14 mouse cellular contexts compared by ENCODE assay signal in genomic region chr7:75787371-75787770, GRCm38 (mm10).
DNase-seq lines count a peak whose midpoint lies in the region; ATAC-seq and TF ChIP-seq lines count a peak whose summit lies in the region.
"Had no signal": no experiment of that assay in that cellular context is flagged by ENCODE, and none has a peak within 500 bp of the region (broad histone marks: within the 10 kb centered on the region; RNA-seq: fewer than 3 reads in every experiment).

No protein-coding gene starts in this region.

- H3K27me3 ChIP-seq in kidney, adult 2 months (replicated peaks; ENCODE audit: control insufficient read depth, insufficient read depth, low read length), result no peaks in the 10 kb centered on the region
- no peaks in the 10 kb centered on the region for H3K27me3 ChIP-seq in hindbrain, embryonic 11.5 days (ENCODE audit: control insufficient read depth, insufficient read depth, low read length)
- H3K27me3 ChIP-seq: hindbrain, embryonic 15.5 days; limb, embryonic 13.5 days had no signal

- peak; percentile 57 for ATAC-seq in common myeloid progenitor, adult 5-6 weeks (replicated peaks; ENCODE audit: low read depth, poor library complexity, severe bottlenecking)
- peak; percentile 72 for ATAC-seq in megakaryocyte, adult 5-6 weeks (ENCODE audit: poor library complexity, severe bottlenecking)
- ATAC-seq in hindbrain, embryonic 11.5 days (ENCODE audit: low FRiP score), result no peak

- peak overlapping the region; percentile 69 for H3K27ac ChIP-seq in kidney, adult 2 months (ENCODE audit: insufficient read depth, low read depth, low read length)
- H3K27ac ChIP-seq in hindbrain, embryonic 11.5 days (ENCODE audit: low read depth, low read length), result no peak overlapping the region
- H3K27ac ChIP-seq: heart, adult 2 months; hindbrain, embryonic 15.5 days; limb, embryonic 13.5 days had no signal

- no peaks in the 10 kb centered on the region for H3K36me3 ChIP-seq in kidney, adult 2 months (ENCODE audit: control insufficient read depth, insufficient read depth, low read length)
- no peaks in the 10 kb centered on the region for H3K36me3 ChIP-seq in hindbrain, embryonic 11.5 days (ENCODE audit: control insufficient read depth, insufficient read depth, low read length)
- H3K36me3 ChIP-seq: hindbrain, embryonic 15.5 days; limb, embryonic 13.5 days had no signal

- H3K9me3 ChIP-seq in hindbrain, embryonic 11.5 days (ENCODE audit: control insufficient read depth, low read length), result no peaks in the 10 kb centered on the region
- H3K9me3 ChIP-seq: hindbrain, embryonic 15.5 days; limb, embryonic 13.5 days had no signal

- H3K9ac ChIP-seq in hindbrain, embryonic 11.5 days (ENCODE audit: low read depth, low read length), result no peak overlapping the region
- H3K9ac ChIP-seq: hindbrain, embryonic 15.5 days; limb, embryonic 13.5 days had no signal

- no peak overlapping the region for H3K4me2 ChIP-seq in hindbrain, embryonic 11.5 days (replicated peaks; ENCODE audit: low read depth, low read length)
- H3K4me2 ChIP-seq: hindbrain, embryonic 15.5 days; limb, embryonic 13.5 days had no signal

- TF ChIP-seq CTCF in kidney, adult 2 months (conservative IDR thresholded peaks at IDR 0.05; ENCODE audit: insufficient read depth, insufficient read length, low read depth, low read length), result no peak

- no peak for DNase-seq in kidney, adult 2 months
- DNase-seq in kidney, adult 11 months, result no peak
- DNase-seq in A20 (ENCODE audit: low read depth, low spot score), result peak; percentile 84
- DNase-seq in layer of hippocampus, adult 9-11 months, result no peak
- DNase-seq in hindbrain, embryonic 11.5 days (ENCODE audit: low spot score), result no peak
- no peak for DNase-seq in gastrocnemius, adult 8-10 months (ENCODE audit: low spot score in 2 of 2)
- DNase-seq: adrenal gland, postnatal 36 days; cerebellum, adult 18-20 months; heart, adult 2 months; spleen, adult 18-20 months had no signal

- no peak for TF ChIP-seq POLR2A in kidney, adult 2 months (IDR thresholded peaks at IDR 0.05; ENCODE audit: low read depth, low read length)

- no peak overlapping the region for H3K4me3 ChIP-seq in kidney, adult 2 months (ENCODE audit: insufficient read depth, low read depth, low read length)
- H3K4me3 ChIP-seq in hindbrain, embryonic 11.5 days (ENCODE audit: low read depth, low read length), result no peak overlapping the region
- H3K4me3 ChIP-seq: heart, adult 2 months; hindbrain, embryonic 15.5 days; limb, embryonic 13.5 days had no signal

- 43% methylated on average over 3 of the region's 3 CpGs for WGBS in kidney, adult 2 months
- 77% methylated on average over 3 of the region's 3 CpGs for WGBS in hindbrain, embryonic 11.5 days

- peaks cover 3% of the 10 kb centered on the region; the same call in 1 of the 2 replicates for H3K4me1 ChIP-seq in kidney, adult 2 months (ENCODE audit: control insufficient read depth, insufficient read depth, low read length)
- no peaks in the 10 kb centered on the region for H3K4me1 ChIP-seq in hindbrain, embryonic 11.5 days (replicated peaks; ENCODE audit: control insufficient read depth, insufficient read depth, low read length)
- H3K4me1 ChIP-seq: hindbrain, embryonic 15.5 days had no signal
